19 mouse cellular contexts compared by ENCODE assay signal in genomic region chr9:86044098-86044497, GRCm38 (mm10).
A peak's percentile ranks its signal among the peaks of the same experiment; 100 is the strongest.
DNase-seq lines count a peak whose midpoint lies in the region; ATAC-seq and TF ChIP-seq lines count a peak whose summit lies in the region.
"Had no signal": no experiment of that assay in that cellular context is flagged by ENCODE, and none has a peak within 500 bp of the region (broad histone marks: within the 10 kb centered on the region; RNA-seq: fewer than 3 reads in every experiment).

No protein-coding gene starts in this region.

- intact Hi-C loops in heart, postnatal 10 days (cut with DNase I), result no loop called here

- H3K36me3 ChIP-seq in heart, embryonic 11.5 days (ENCODE audit: control insufficient read depth, insufficient read depth, low read length), result no peaks in the 10 kb centered on the region
- H3K36me3 ChIP-seq in lung, embryonic 16.5 days (ENCODE audit: control insufficient read depth, insufficient read depth, low read length), result no peaks in the 10 kb centered on the region
- H3K36me3 ChIP-seq: hindbrain, embryonic 13.5 days had no signal

- H3K9me3 ChIP-seq in heart, embryonic 11.5 days (replicated peaks; ENCODE audit: control insufficient read depth, low read length), result no peaks in the 10 kb centered on the region
- H3K9me3 ChIP-seq in lung, embryonic 16.5 days (ENCODE audit: control insufficient read depth, low read length), result no peaks in the 10 kb centered on the region
- H3K9me3 ChIP-seq: forebrain, embryonic 13.5 days; hindbrain, embryonic 13.5 days had no signal

- DNase-seq in heart, postnatal 10 days, result no peak
- DNase-seq in lung, adult 2 months, result no peak
- DNase-seq in R1 (ENCODE audit: low read depth, low spot score), result peak; percentile 2
- peak; percentile 0 for DNase-seq in lung, postnatal 36 days
- DNase-seq in layer of hippocampus, postnatal 14 days (ENCODE audit: low spot score in 2 of 2), result no peak
- DNase-seq: adrenal gland, postnatal 10 days; cerebellum, adult 11-12 months; cerebellum, adult 9-11 months; cerebellum, postnatal 36 days; forebrain, postnatal 0 days; gastrocnemius, postnatal 14 days; heart, adult 2 months; heart, postnatal 14 days had no signal

- no peak for TF ChIP-seq POLR2A in lung, adult 2 months (IDR thresholded peaks at IDR 0.05; ENCODE audit: borderline replicate concordance, extremely low read depth, low read depth, low read length)

- H3K4me1 ChIP-seq in heart, embryonic 11.5 days (ENCODE audit: control insufficient read depth, insufficient read depth, low read length), result peaks cover 5% of the 10 kb centered on the region
- H3K4me1 ChIP-seq in lung, embryonic 16.5 days (replicated peaks; ENCODE audit: control insufficient read depth, insufficient read depth, low read length), result no peaks in the 10 kb centered on the region
- no peaks in the 10 kb centered on the region for H3K4me1 ChIP-seq in lung, adult 2 months (ENCODE audit: control insufficient read depth, insufficient read depth, low read length)
- H3K4me1 ChIP-seq: forebrain, embryonic 13.5 days; hindbrain, embryonic 13.5 days had no signal

- H3K4me2 ChIP-seq in heart, embryonic 11.5 days, result no peak overlapping the region
- no peak overlapping the region for H3K4me2 ChIP-seq in lung, embryonic 16.5 days (ENCODE audit: low read depth, low read length)
- H3K4me2 ChIP-seq: forebrain, embryonic 13.5 days; hindbrain, embryonic 13.5 days had no signal

- H3K27ac ChIP-seq in heart, embryonic 11.5 days (ENCODE audit: low read depth, low read length), result no peak overlapping the region
- H3K27ac ChIP-seq in lung, embryonic 16.5 days (ENCODE audit: low read length), result no peak overlapping the region
- H3K27ac ChIP-seq: forebrain, embryonic 13.5 days; heart, adult 2 months; hindbrain, embryonic 13.5 days; hindbrain, postnatal 0 days had no signal

- WGBS in heart, embryonic 11.5 days (ENCODE audit: insufficient replicate concordance), result 14% methylated on average over 4 of the region's 4 CpGs
- WGBS in lung, embryonic 16.5 days, result 21% methylated on average over 4 of the region's 4 CpGs
- 31% methylated on average over 4 of the region's 4 CpGs for WGBS in lung, adult 2 months

- H3K4me3 ChIP-seq in heart, embryonic 11.5 days (ENCODE audit: low read depth, low read length), result no peak overlapping the region
- H3K4me3 ChIP-seq in lung, embryonic 16.5 days (ENCODE audit: low read length), result no peak overlapping the region
- no peak overlapping the region for H3K4me3 ChIP-seq in lung, adult 2 months (replicated peaks; ENCODE audit: extremely low read depth, low read depth, low read length)
- H3K4me3 ChIP-seq: forebrain, embryonic 13.5 days; heart, adult 2 months; hindbrain, embryonic 13.5 days had no signal

- ATAC-seq in heart, embryonic 11.5 days (replicated peaks; ENCODE audit: insufficient number of reproducible peaks, low FRiP score, low TSS enrichment), result peak; percentile 55; the same call in 1 of the 2 replicates
- ATAC-seq in lung, embryonic 16.5 days (ENCODE audit: low read depth), result peak; percentile 62; the same call in 1 of the 2 replicates
- ATAC-seq: forebrain, embryonic 13.5 days; forebrain, postnatal 0 days; hindbrain, postnatal 0 days had no signal

- TF ChIP-seq CTCF in lung, adult 2 months (IDR thresholded peaks at IDR 0.05; ENCODE audit: insufficient read depth, low read length), result no peak

- no peaks in the 10 kb centered on the region for H3K27me3 ChIP-seq in heart, embryonic 11.5 days (ENCODE audit: control insufficient read depth, insufficient read depth, low read length)
- H3K27me3 ChIP-seq in lung, embryonic 16.5 days (ENCODE audit: control insufficient read depth, insufficient read depth, low read depth, low read length), result no peaks in the 10 kb centered on the region
- H3K27me3 ChIP-seq: CH12.LX; forebrain, embryonic 13.5 days; hindbrain, embryonic 13.5 days had no signal

- H3K9ac ChIP-seq in heart, embryonic 11.5 days (ENCODE audit: low read depth, low read length), result no peak overlapping the region
- H3K9ac ChIP-seq in lung, embryonic 16.5 days (ENCODE audit: low read length), result no peak overlapping the region
- H3K9ac ChIP-seq: forebrain, embryonic 13.5 days; forebrain, postnatal 0 days; hindbrain, embryonic 13.5 days had no signal

Comparison
In these comparisons a context has a peak if more than half of its experiments do, and no peak if none do; other contexts are left out.
1. DNase-seq: peak in R1 (single experiment) and lung, postnatal 36 days (single experiment); none in heart, postnatal 10 days (0 of 2), lung, adult 2 months (single experiment) and layer of hippocampus, postnatal 14 days (0 of 2).